Mouse (Mus musculus): ENCODE results near the gene Rtf1. TPM values are rescaled to one million over a fixed set of nuclear protein-coding genes. Genes with fewer than 3 reads are reported as not detected.

The Rtf1 gene
- polyA plus RNA-seq, 1 experiment = 11.8 TPM

DNA sequence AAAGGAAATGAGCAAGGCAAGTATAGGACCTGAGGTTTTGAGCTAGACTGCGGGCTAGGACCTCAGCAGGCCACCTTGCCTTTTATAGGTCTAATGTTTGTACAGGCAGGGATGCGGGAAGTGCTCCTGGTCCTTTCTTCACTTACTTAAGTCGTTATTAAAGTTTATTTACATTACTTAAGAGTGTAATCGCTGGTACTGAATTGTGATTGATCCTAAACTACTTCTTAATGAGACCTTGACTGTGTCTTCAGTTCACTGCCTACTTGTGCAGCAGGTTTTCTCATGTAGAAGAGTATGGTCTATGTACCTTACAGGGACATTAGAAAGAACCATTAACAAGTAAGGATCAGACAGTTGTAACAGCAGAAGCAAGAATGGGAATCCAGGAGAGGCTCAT, 55.9 kb downstream of the Rtf1 start:
- no peak for TF ChIP-seq CTCF (IDR thresholded peaks at IDR 0.05; ENCODE audit: control insufficient read depth, insufficient read depth, insufficient replicate concordance, low read depth, low read length)
- TF ChIP-seq POLR2A (IDR thresholded peaks at IDR 0.05; ENCODE audit: control insufficient read depth, low read depth, low read length) = no peak
- H3K27me3 ChIP-seq (ENCODE audit: control insufficient read depth, insufficient read depth, low read length) = no peaks in the 10 kb centered on the region
- no peaks in the 10 kb centered on the region for H3K4me1 ChIP-seq (ENCODE audit: control insufficient read depth, insufficient read depth, low read length)
- no peak overlapping the region for H3K27ac ChIP-seq (ENCODE audit: control insufficient read depth, insufficient read depth, low read depth, low read length)
- H3K36me3 ChIP-seq (ENCODE audit: control insufficient read depth, insufficient read depth, low read length) = peaks cover under 1% of the 10 kb centered on the region
- no peak overlapping the region for H3K4me3 ChIP-seq (ENCODE audit: control insufficient read depth, low read depth, low read length)

DNA sequence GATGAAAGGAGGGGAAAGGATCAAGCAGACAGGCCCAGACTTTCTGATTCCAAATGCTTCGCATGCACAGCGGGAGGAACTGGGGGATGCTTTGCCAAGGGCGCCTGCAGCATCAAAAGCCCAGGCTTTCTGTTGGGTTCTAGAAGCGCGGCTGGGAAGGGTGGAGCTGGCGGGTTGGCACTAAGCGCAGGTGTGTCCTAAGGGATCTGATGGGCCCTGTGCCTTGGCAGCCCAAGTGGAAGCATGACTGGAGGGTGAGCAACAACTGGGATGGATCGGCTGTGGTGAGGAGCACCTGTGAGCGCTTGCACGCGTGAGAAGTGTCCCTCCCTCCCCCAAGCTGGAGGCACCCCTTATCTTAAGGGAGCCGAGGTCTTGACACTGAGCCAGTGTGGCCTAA, 62.3 kb downstream of the Rtf1 start:
- no peak overlapping the region for H3K4me3 ChIP-seq (ENCODE audit: control insufficient read depth, low read depth, low read length)
- no peaks in the 10 kb centered on the region; the same call in 1 of the 2 replicates for H3K36me3 ChIP-seq (ENCODE audit: control insufficient read depth, insufficient read depth, low read length)
- no peak for TF ChIP-seq CTCF (IDR thresholded peaks at IDR 0.05; ENCODE audit: control insufficient read depth, insufficient read depth, insufficient replicate concordance, low read depth, low read length)
- TF ChIP-seq POLR2A (IDR thresholded peaks at IDR 0.05; ENCODE audit: control insufficient read depth, low read depth, low read length) = no peak
- no peak overlapping the region for H3K27ac ChIP-seq (ENCODE audit: control insufficient read depth, insufficient read depth, low read depth, low read length)
- H3K27me3 ChIP-seq (ENCODE audit: control insufficient read depth, insufficient read depth, low read length) = no peaks in the 10 kb centered on the region
- peaks cover 7% of the 10 kb centered on the region for H3K4me1 ChIP-seq (ENCODE audit: control insufficient read depth, insufficient read depth, low read length)

DNA sequence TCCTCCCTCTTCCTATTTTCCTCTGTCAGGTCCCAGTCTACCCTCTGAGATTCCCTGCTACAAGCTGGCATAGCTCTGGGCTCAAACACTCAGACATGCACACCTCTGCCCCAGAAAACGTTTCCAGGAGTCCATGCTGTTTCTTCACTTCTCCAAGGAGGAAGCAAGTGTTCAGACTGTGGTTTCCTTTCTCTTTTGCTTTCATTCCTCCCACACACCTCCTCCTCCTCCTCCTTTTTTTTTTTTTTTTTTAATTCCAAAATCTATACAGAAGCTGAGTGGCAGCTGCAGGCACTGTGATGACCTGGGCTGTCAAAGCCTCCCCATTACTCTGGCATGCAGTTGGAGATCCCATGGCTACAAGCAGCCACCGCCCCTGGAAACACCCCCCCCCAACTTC, 65.7 kb downstream of the Rtf1 start:
- Histone ChIP-seq H3K36me3 (ENCODE audit: control insufficient read depth, insufficient read depth, low read length) (no peaks in the 10 kb centered on the region), H3K4me1 (ENCODE audit: control insufficient read depth, insufficient read depth, low read length) (peaks cover 25% of the 10 kb centered on the region), H3K4me3 (ENCODE audit: control insufficient read depth, low read depth, low read length) (no peak overlapping the region), H3K27ac (ENCODE audit: control insufficient read depth, insufficient read depth, low read depth, low read length) (no peak overlapping the region), H3K27me3 (ENCODE audit: control insufficient read depth, insufficient read depth, low read length) (0 out of 2 replicates have a peak, but pooled peaks cover 2% of the 10 kb centered on the region)
- TF ChIP-seq CTCF (IDR thresholded peaks at IDR 0.05; ENCODE audit: control insufficient read depth, insufficient read depth, insufficient replicate concordance, low read depth, low read length) = no peak
- TF ChIP-seq POLR2A (IDR thresholded peaks at IDR 0.05; ENCODE audit: control insufficient read depth, low read depth, low read length) = no peak

DNA sequence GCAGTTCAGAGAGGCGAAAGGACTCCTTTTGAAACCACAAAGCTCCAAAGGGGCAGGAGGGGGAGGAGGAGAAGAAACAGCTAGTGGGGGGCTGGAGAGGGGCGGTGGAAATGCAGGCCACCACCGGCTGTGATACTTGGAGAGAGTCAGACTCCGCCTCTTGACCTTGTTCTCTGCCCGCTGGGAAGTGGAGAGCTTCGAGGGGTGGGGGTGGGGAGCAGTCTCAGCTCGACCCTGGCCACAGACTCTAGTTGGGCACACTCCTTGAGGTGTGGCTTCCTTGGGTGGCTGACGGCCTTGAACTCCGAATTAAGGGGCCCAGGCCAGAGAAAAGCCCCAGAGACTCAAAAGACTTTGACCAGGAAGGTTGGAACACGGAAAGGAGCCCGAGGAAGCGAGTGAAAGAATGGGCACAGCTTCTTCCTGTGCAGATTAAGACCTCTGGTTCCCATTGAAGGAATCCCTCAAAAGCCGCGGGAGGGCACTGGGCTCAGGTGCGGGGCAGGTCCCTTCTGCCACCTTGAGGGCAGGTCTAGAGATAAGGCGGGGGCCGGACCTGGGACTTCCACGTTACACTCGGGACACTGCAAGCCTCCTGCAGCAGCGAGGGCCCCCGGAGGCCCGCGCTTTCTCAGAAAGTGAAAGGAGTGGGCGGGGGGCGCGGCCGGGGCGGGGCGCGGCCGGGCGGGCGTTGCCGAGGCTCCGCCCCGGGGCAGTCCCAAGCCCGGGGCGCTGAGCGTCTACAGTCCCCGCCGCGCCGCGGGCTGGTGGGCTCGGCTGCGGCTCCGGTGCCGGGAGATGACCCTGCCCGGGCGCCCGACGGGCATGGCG, 66.9 kb downstream of the Rtf1 start, which contains the start of gene Itpka:
Gene Itpka (plus strand): TSS at position 757 of the 831 bp plus-strand sequence.
- Histone ChIP-seq H3K27ac (ENCODE audit: control insufficient read depth, insufficient read depth, low read depth, low read length) (peak within 1 kb of the TSS; percentile 36), H3K4me1 (ENCODE audit: control insufficient read depth, insufficient read depth, low read length) (peaks cover 25% of the 10 kb centered on the region), H3K27me3 (ENCODE audit: control insufficient read depth, insufficient read depth, low read length) (0 out of 2 replicates have a peak, but pooled peaks cover 2% of the 10 kb centered on the region), H3K4me3 (ENCODE audit: control insufficient read depth, low read depth, low read length) (peak within 1 kb of the TSS; percentile 85), H3K36me3 (ENCODE audit: control insufficient read depth, insufficient read depth, low read length) (no peaks in the 10 kb centered on the region)
- TF ChIP-seq POLR2A (IDR thresholded peaks at IDR 0.05; ENCODE audit: control insufficient read depth, low read depth, low read length) = no peak

DNA sequence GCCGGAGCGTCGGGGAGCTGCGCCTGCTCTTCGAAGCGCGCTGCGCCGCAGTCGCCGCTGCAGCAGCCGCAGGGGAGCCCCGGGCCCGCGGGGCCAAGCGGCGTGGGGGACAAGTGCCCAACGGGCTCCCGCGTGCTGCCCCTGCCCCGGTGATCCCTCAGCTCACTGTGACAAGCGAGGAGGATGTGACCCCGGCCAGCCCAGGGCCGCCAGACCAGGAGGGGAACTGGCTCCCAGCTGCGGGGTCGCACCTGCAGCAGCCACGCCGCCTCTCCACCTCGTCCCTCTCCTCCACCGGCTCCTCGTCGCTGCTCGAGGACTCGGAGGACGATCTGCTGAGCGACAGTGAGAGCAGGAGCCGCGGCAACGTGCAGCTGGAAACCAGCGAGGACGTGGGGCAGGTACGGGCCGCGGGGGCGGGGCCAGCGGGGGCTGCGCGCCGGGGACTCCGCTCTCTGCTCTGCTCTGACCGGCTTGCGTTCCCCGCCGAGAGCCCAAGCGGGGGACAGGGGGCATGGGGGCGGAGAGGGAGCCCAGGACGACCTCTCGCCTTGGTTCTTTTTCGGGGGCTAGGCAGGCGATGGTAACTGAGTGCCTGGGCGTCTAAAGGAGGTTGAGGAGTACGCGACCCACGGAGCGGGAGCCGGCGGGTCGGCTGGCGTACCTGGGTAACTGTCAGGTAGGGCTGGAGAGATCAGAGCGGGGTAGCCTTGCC, 67.8 kb downstream of the Rtf1 start:
- peak overlapping the region; percentile 85 for H3K4me3 ChIP-seq (ENCODE audit: control insufficient read depth, low read depth, low read length)
- H3K4me1 ChIP-seq (ENCODE audit: control insufficient read depth, insufficient read depth, low read length) = peaks cover 20% of the 10 kb centered on the region
- no peak overlapping the region for H3K27ac ChIP-seq (ENCODE audit: control insufficient read depth, insufficient read depth, low read depth, low read length)
- 0 out of 2 replicates have a peak, but pooled peaks cover 2% of the 10 kb centered on the region for H3K27me3 ChIP-seq (ENCODE audit: control insufficient read depth, insufficient read depth, low read length)
- TF ChIP-seq CTCF (IDR thresholded peaks at IDR 0.05; ENCODE audit: control insufficient read depth, insufficient read depth, insufficient replicate concordance, low read depth, low read length) = no peak
- no peak for TF ChIP-seq POLR2A (IDR thresholded peaks at IDR 0.05; ENCODE audit: control insufficient read depth, low read depth, low read length)
- H3K36me3 ChIP-seq (ENCODE audit: control insufficient read depth, insufficient read depth, low read length) = no peaks in the 10 kb centered on the region

DNA sequence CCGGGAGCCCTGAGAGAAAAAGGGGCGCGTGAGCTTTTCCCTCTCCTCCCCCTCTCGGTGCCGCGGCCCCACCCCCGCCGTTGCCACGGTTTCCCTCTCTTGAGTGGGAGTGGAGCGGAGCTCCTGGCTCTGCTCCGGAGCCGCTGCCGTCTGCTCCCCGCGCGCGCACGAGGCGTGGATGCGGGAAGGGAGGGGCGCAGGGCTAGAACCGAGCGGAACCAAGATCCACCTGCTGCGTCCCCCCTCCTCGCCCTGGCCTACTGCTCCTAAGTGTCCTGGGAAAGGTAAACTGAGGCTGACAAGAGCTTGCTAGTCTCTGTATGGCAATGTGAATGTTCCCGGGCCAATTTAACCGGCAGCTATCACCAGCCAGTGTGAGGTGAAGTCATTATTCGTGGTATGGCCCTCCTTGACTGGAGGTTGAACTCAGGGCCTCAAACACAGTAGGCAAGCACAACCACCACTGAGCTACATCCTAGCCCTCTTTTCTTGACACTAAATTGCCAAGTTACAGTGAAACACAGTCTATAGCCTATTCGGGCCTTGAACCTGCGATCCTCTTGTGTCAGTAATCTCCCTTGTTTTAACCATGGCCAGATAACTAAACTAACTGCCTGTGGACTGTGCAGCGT, 68.4 kb downstream of the Rtf1 start:
- TF ChIP-seq POLR2A (IDR thresholded peaks at IDR 0.05; ENCODE audit: control insufficient read depth, low read depth, low read length) = no peak
- TF ChIP-seq CTCF (IDR thresholded peaks at IDR 0.05; ENCODE audit: control insufficient read depth, insufficient read depth, insufficient replicate concordance, low read depth, low read length) = no peak
- H3K27me3 ChIP-seq (ENCODE audit: control insufficient read depth, insufficient read depth, low read length) = 0 out of 2 replicates have a peak, but pooled peaks cover 2% of the 10 kb centered on the region
- peak overlapping the region; percentile 85 for H3K4me3 ChIP-seq (ENCODE audit: control insufficient read depth, low read depth, low read length)
- no peak overlapping the region for H3K27ac ChIP-seq (ENCODE audit: control insufficient read depth, insufficient read depth, low read depth, low read length)
- peaks cover 20% of the 10 kb centered on the region for H3K4me1 ChIP-seq (ENCODE audit: control insufficient read depth, insufficient read depth, low read length)
- H3K36me3 ChIP-seq (ENCODE audit: control insufficient read depth, insufficient read depth, low read length) = no peaks in the 10 kb centered on the region

DNA sequence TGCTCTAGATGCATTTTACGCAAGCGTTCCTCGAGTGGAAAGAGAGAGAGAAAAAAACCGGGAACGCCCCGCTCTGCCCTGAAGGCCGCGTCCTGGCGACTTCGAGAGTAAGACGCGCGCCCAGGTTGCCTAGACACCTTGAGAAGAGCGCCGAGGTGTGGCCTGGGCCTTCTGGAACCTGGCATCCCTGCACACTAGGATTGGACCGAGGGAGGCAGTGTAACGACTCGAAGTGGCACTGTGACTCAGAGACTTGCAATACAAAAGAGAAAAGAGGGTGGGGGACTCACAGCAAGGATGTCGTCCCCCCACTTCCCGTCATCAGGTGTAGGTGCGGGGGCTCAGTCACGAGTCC, 68.9 kb downstream of the Rtf1 start:
- H3K27me3 ChIP-seq (ENCODE audit: control insufficient read depth, insufficient read depth, low read length) = 0 out of 2 replicates have a peak, but pooled peaks cover 2% of the 10 kb centered on the region

More for the DNA sequence above, 68.9 kb downstream of the Rtf1 start:
- TF ChIP-seq POLR2A (IDR thresholded peaks at IDR 0.05; ENCODE audit: control insufficient read depth, low read depth, low read length) = no peak
- no peak for TF ChIP-seq CTCF (IDR thresholded peaks at IDR 0.05; ENCODE audit: control insufficient read depth, insufficient read depth, insufficient replicate concordance, low read depth, low read length)
- Histone ChIP-seq H3K4me3 (ENCODE audit: control insufficient read depth, low read depth, low read length) (peak overlapping the region; percentile 10), H3K4me1 (ENCODE audit: control insufficient read depth, insufficient read depth, low read length) (peaks cover 20% of the 10 kb centered on the region), H3K36me3 (ENCODE audit: control insufficient read depth, insufficient read depth, low read length) (no peaks in the 10 kb centered on the region), H3K27ac (ENCODE audit: control insufficient read depth, insufficient read depth, low read depth, low read length) (no peak overlapping the region)

Measured in testis, adult 2 months (tissue).